Mouse (Mus musculus): ENCODE measurements around the gene Prkcb. TPM values are rescaled to one million over a fixed set of nuclear protein-coding genes. Genes with fewer than 3 reads are reported as not detected.

Prkcb gene
- polyA plus RNA-seq, 1 experiment from 2014 or later, result 10.2 TPM

Other genes with a start within 250 kb of the Prkcb start
- gene Ubfd1, start 221.6 kb upstream of the Prkcb start, polyA plus RNA-seq (2015; fragmentation: Nextera tagmentation; extraction: Ambion mirVana), result 51.0 and 65.2 TPM in 2 replicates
- gene Ears2, start 221.5 kb upstream of the Prkcb start, polyA plus RNA-seq (2015; fragmentation: Nextera tagmentation; extraction: Ambion mirVana), result 16.0 and 16.3 TPM in 2 replicates
- 553 and 558 TPM in 2 replicates for gene Ndufab1, start 186.9 kb upstream of the Prkcb start, polyA plus RNA-seq (2015; fragmentation: Nextera tagmentation; extraction: Ambion mirVana)
- gene Palb2, start 155.8 kb upstream of the Prkcb start, polyA plus RNA-seq (2015; fragmentation: Nextera tagmentation; extraction: Ambion mirVana), result 10.5 and 12.3 TPM in 2 replicates
- gene Dctn5, start 155.7 kb upstream of the Prkcb start, polyA plus RNA-seq (2015; fragmentation: Nextera tagmentation; extraction: Ambion mirVana), result 122 and 125 TPM in 2 replicates
- 86.2 and 92.1 TPM in 2 replicates for gene Plk1, start 129.3 kb upstream of the Prkcb start, polyA plus RNA-seq (2015; fragmentation: Nextera tagmentation; extraction: Ambion mirVana)
- gene Ern2, start 102.5 kb upstream of the Prkcb start, polyA plus RNA-seq (2015; fragmentation: Nextera tagmentation; extraction: Ambion mirVana), result not detected in 2 replicates
- 0.29 and 0.62 TPM in 2 replicates for gene Chp2, start 69.3 kb upstream of the Prkcb start, polyA plus RNA-seq (2015; fragmentation: Nextera tagmentation; extraction: Ambion mirVana)